Mouse (Mus musculus): ENCODE measurements around the gene Prr7. TPM values are rescaled to one million over a fixed set of nuclear protein-coding genes. Genes with fewer than 3 reads are reported as not detected.
A peak's percentile ranks its signal among the peaks of the same experiment; 100 is the strongest.
"Not testable (repeated sequence)": the region's sequence is repeated elsewhere in the genome, so short reads cannot be mapped to it uniquely, and the experiment has no call there.

Gene Prr7
- total and polyA plus RNA-seq, 3 experiments: 2.7 to 8.7 TPM; not detected in 1

GRCm38 (mm10) chr13:55431889-55432685, 32.0 kb upstream of the Prr7 start:
- Histone ChIP-seq H3K27ac (ENCODE audit: control insufficient read depth, low read depth, low read length) (no peak overlapping the region), H3K9me3 (replicated peaks; ENCODE audit: insufficient read depth, low read length) (no peaks in the 10 kb centered on the region), H3K27me3 (ENCODE audit: control insufficient read depth in 1 of 2, insufficient read depth in 2 of 2, low read length in 2 of 2) (no peaks in the 10 kb centered on the region; a peak in 2 of 4 replicates), H3K79me2 (ENCODE audit: control insufficient read depth, insufficient read depth, low read length, poor library complexity) (no peaks in the 10 kb centered on the region), H3K4me1 (ENCODE audit: control insufficient read depth in 1 of 2, insufficient read depth in 2 of 2, low read length in 2 of 2) (peaks cover 0 to 2% of the 10 kb centered on the region in 2 experiments; a peak in 1 of 4 replicates), H3K4me3 (ENCODE audit: control insufficient read depth in 1 of 2, insufficient read depth in 1 of 2, low read depth in 2 of 2, low read length in 2 of 2) (no peak overlapping the region; a peak in 1 of 4 replicates), H3K9ac (ENCODE audit: control insufficient read depth, low read depth, low read length, poor library complexity, severe bottlenecking) (no peak overlapping the region), H3K36me3 (ENCODE audit: control insufficient read depth in 1 of 2, insufficient read depth in 2 of 2, low read length in 2 of 2) (peaks cover 0 to 2% of the 10 kb centered on the region in 2 experiments; a peak in 1 of 4 replicates)
- TF ChIP-seq ELF1 (IDR thresholded peaks at IDR 0.05; ENCODE audit: low read depth, low read length): no peak
- peak; percentile 80; the same call in 1 of the 2 replicates for TF ChIP-seq TBP (IDR thresholded peaks at IDR 0.05; ENCODE audit: low read depth, low read length)
- peak; percentile 62 for DNase-seq (ENCODE audit: low read depth, low spot score)

GRCm38 (mm10) chr13:55437111-55437629, 26.9 kb upstream of the Prr7 start:
- not testable (repeated sequence) for H3K27me3 ChIP-seq (ENCODE audit: control insufficient read depth in 1 of 2, insufficient read depth in 2 of 2, low read length in 2 of 2); H3K9ac ChIP-seq (ENCODE audit: control insufficient read depth, low read depth, low read length, poor library complexity, severe bottlenecking); H3K27ac ChIP-seq (ENCODE audit: control insufficient read depth, low read depth, low read length); H3K9me3 ChIP-seq (replicated peaks; ENCODE audit: insufficient read depth, low read length); H3K79me2 ChIP-seq (ENCODE audit: control insufficient read depth, insufficient read depth, low read length, poor library complexity); H3K36me3 ChIP-seq (ENCODE audit: control insufficient read depth in 1 of 2, insufficient read depth in 2 of 2, low read length in 2 of 2); H3K4me1 ChIP-seq (ENCODE audit: control insufficient read depth in 1 of 2, insufficient read depth in 2 of 2, low read length in 2 of 2); H3K4me3 ChIP-seq (ENCODE audit: control insufficient read depth in 1 of 2, insufficient read depth in 1 of 2, low read depth in 2 of 2, low read length in 2 of 2)
- DNase-seq (ENCODE audit: low read depth, low spot score): peak; percentile 38

GRCm38 (mm10) chr13:55443799-55444285, 20.2 kb upstream of the Prr7 start:
- H3K27ac ChIP-seq (ENCODE audit: control insufficient read depth, low read depth, low read length): peak overlapping the region; percentile 47
- H3K27me3 ChIP-seq (ENCODE audit: control insufficient read depth in 1 of 2, insufficient read depth in 2 of 2, low read length in 2 of 2): no peaks in the 10 kb centered on the region
- H3K36me3 ChIP-seq (ENCODE audit: control insufficient read depth in 1 of 2, insufficient read depth in 2 of 2, low read length in 2 of 2): peaks cover 0 to 18% of the 10 kb centered on the region in 2 experiments; a peak in 2 of 4 replicates
- no peaks in the 10 kb centered on the region for H3K9me3 ChIP-seq (replicated peaks; ENCODE audit: insufficient read depth, low read length)
- TF ChIP-seq ZMIZ1 (IDR thresholded peaks at IDR 0.05; ENCODE audit: low read depth, low read length) (no peak), TCF12 (IDR thresholded peaks at IDR 0.05; ENCODE audit: low read depth, low read length) (no peak), ZNF384 (IDR thresholded peaks at IDR 0.05; ENCODE audit: low read depth, low read length) (no peak), GABPA (IDR thresholded peaks at IDR 0.05; ENCODE audit: low read depth, low read length) (no peak), MEF2A (IDR thresholded peaks at IDR 0.05; ENCODE audit: extremely low read depth, insufficient replicate concordance, low read depth, low read length, poor library complexity, severe bottlenecking) (no peak)
- H3K79me2 ChIP-seq (ENCODE audit: control insufficient read depth, insufficient read depth, low read length, poor library complexity): peaks cover 31% of the 10 kb centered on the region
- H3K4me3 ChIP-seq (ENCODE audit: control insufficient read depth in 1 of 2, insufficient read depth in 1 of 2, low read depth in 2 of 2, low read length in 2 of 2): peak overlapping the region; percentile 55 to 68
- DNase-seq (ENCODE audit: low read depth, low spot score): no peak
- peak overlapping the region; percentile 57 for H3K9ac ChIP-seq (ENCODE audit: control insufficient read depth, low read depth, low read length, poor library complexity, severe bottlenecking)
- H3K4me1 ChIP-seq (ENCODE audit: control insufficient read depth in 1 of 2, insufficient read depth in 2 of 2, low read length in 2 of 2): peaks cover 7 to 31% of the 10 kb centered on the region in 2 experiments
